Mouse (Mus musculus) testis, postnatal 14 days (tissue): ENCODE data around the gene Kiz.

ENCODE experiments used
- DNase-seq: peaks from one replicate; pipeline ENCODE4 v3.0.0; 2021; ENCODE audit warnings: low spot score

Gene Kiz

GRCm38 (mm10) chr2:146982786-146983185 lies 127.1 kb downstream of the Kiz start:
- no peak for DNase-seq

GRCm38 (mm10) chr2:146984831-146985230 lies 129.2 kb downstream of the Kiz start:
- DNase-seq, result no peak

GRCm38 (mm10) chr2:146985807-146986206 lies 130.1 kb downstream of the Kiz start:
- DNase-seq, result no peak

GRCm38 (mm10) chr2:146986429-146986828 lies 130.8 kb downstream of the Kiz start:
- DNase-seq, result no peak

- DNase-seq, result no peak
These were observed 151.6 kb downstream of the Kiz start for GRCm38 (mm10) chr2:147007265-147007664.

- DNase-seq, result no peak
These were observed 153.4 kb downstream of the Kiz start for GRCm38 (mm10) chr2:147009084-147009483.

- no peak for DNase-seq
These were observed 154.5 kb downstream of the Kiz start for GRCm38 (mm10) chr2:147010141-147010540.

GRCm38 (mm10) chr2:147010952-147011351 lies 155.3 kb downstream of the Kiz start:
- DNase-seq, result no peak

GRCm38 (mm10) chr2:147011474-147012140 lies 155.9 kb downstream of the Kiz start:
- peak; percentile 29 for DNase-seq

GRCm38 (mm10) chr2:147012141-147012622 lies 156.5 kb downstream of the Kiz start:
- no peak for DNase-seq

- DNase-seq, result peak; percentile 96
These were observed 157.0 kb downstream of the Kiz start, which contains the start of gene Xrn2 for GRCm38 (mm10) chr2:147012623-147013184. Xrn2 (plus strand) TSS chr2:147012996.

- peak; percentile 85 for DNase-seq
These were observed 157.7 kb downstream of the Kiz start for GRCm38 (mm10) chr2:147013194-147013969.

- peak; percentile 44 for DNase-seq
These were observed 158.6 kb downstream of the Kiz start for GRCm38 (mm10) chr2:147014101-147014886.
